Mouse (Mus musculus): Measurements from ENCODE around the gene Agtr1b. TPM values are rescaled to one million over a fixed set of nuclear protein-coding genes. Genes with fewer than 3 reads are reported as not detected.

The Agtr1b gene
- 0.02 TPM in 1 of 2 replicates, not detected in the other for polyA plus RNA-seq (2012; rRNA removed)

DNA sequence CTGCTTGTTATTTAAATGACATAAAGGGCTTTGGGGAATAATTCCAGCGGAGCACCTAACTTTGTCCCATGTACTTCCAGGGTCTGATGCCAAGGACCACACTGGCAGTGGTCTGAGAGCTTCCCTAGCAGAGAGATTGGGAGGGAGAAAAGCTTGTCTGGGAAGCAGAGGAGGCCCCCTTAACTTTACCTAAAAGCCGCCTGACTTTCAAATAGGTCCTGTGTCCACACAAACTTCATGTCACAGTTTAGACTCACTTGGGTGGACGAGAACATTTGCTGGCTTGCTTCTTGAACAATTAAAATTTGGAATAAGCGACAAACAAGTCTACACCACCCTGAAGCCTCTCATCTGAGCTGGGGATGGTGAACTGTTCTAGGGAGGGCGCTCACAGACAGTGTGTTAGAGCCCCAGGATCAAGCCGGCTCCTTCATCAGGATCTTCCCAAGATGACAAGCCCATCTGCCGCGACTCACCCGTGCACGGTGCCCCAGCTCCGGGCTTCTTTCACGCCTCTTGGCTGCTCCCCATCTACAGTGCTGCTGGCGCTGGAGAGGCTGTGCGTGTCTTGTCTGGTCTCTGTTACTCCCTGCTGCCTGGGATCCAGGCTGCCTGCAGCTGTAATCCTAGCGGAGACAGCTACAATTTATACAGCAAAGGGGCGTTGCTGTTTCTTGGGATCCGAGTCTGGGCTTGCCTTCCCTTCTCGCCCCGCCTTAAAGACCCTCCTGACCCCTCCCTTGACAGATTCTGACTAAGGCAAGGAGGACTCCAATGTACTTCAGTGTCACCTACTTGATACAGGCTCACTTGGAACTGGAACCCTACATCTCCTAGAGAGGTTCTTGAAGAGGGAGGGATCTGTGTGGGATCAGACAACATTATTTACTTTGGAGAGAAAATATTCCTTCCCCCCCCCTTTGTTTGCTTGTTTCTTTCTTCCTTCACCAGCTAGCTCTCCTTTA, at the start of gene Agtr1b:
Gene Agtr1b, minus strand, starts transcription at position 620 of the 965 bp plus-strand sequence.

DNA sequence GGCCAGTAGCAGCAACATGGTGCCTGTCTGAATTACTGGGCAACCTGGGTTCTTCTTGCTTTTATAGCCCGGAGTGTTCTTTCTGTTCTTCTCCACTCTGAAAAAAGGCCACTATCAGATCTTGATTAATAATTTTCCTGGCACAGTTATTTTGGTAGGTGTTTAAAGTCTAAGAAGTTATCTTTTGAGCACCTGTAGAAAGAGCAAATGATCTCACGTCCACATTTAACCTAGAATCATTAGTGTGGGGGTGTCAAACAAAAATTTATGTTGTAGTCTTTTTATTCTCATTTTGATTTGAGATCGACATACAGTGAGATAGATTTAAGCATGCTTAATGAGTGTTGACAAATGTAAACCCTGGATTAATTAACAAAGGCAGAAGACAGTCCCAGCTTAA, 91.3 kb downstream of the Agtr1b start, which contains the start of gene Cpb1:
Gene Cpb1, minus strand, starts transcription at position 101 of the 400 bp plus-strand sequence.

Other genes with a start within 250 kb of the Agtr1b start
- 11.0 and 13.0 TPM in 2 replicates for gene Gyg, start 211.9 kb downstream of the Agtr1b start, polyA plus RNA-seq (2012; rRNA removed)
- gene Cpa3, start 125.0 kb downstream of the Agtr1b start, polyA plus RNA-seq (2012; rRNA removed), result 2.4 and 2.5 TPM in 2 replicates
- gene Cpb1, start 91.4 kb downstream of the Agtr1b start, polyA plus RNA-seq (2012; rRNA removed), result not detected in 2 replicates

Measured in liver, embryonic 14 days (tissue).